In the genomic region with DNA sequence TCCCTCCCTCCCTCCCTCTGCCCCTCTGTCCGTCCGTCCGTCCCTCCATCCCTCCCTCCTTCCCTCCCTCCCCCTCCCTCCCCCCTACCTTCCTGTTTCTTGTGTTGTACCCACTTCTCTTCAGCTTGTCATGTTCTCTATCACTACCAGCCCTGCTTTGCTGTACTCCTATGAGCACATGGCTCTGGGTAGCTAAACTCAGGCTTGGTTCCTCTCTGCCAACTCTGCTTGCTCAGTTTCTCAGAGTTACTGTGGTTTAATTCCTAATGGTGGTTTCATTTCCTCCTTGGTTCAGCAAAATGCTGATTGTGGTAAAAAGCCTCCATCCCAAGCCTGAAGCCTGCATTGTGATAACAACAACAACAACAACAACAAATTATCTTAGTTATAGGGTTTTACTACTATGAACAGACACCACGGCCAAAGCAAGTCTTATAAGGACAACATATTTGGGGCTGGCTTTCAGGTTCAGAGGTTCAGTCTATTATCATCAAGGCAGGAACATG, we compare ENCODE assay signal across 14 mouse cellular contexts.
A peak's percentile ranks its signal among the peaks of the same experiment; 100 is the strongest.
DNase-seq lines count a peak whose midpoint lies in the region; ATAC-seq and TF ChIP-seq lines count a peak whose summit lies in the region.
"Had no signal": no experiment of that assay in that cellular context is flagged by ENCODE, and none has a peak within 500 bp of the region (broad histone marks: within the 10 kb centered on the region; RNA-seq: fewer than 3 reads in every experiment).

No protein-coding gene starts in this region.

- H3K4me1 ChIP-seq in lung, adult 2 months (ENCODE audit: control insufficient read depth, insufficient read depth, low read length), result no peaks in the 10 kb centered on the region
- H3K4me1 ChIP-seq: embryonic facial prominence, embryonic 12.5 days; forebrain, embryonic 15.5 days; midbrain, embryonic 12.5 days had no signal

- no peak for TF ChIP-seq POLR2A in lung, adult 2 months (IDR thresholded peaks at IDR 0.05; ENCODE audit: borderline replicate concordance, extremely low read depth, low read depth, low read length)

- TF ChIP-seq CTCF in lung, adult 2 months (IDR thresholded peaks at IDR 0.05; ENCODE audit: insufficient read depth, low read length), result no peak

- 83% methylated on average over 1 of the region's 4 CpGs for WGBS in lung, adult 2 months

- ATAC-seq in granulocyte monocyte progenitor cell, adult 5-6 weeks (replicated peaks; ENCODE audit: poor library complexity, severe bottlenecking), result peak; percentile 85
- peak; percentile 42; the same call in 1 of the 2 replicates for ATAC-seq in neutrophil, adult 5-6 weeks (ENCODE audit: extremely low read depth, insufficient number of reproducible peaks, low FRiP score, poor library complexity, severe bottlenecking)
- ATAC-seq: forebrain, embryonic 15.5 days had no signal

- peak; percentile 3 for DNase-seq in kidney, adult 9 months
- no peak for DNase-seq in kidney, postnatal 10 days
- peak; percentile 39 for DNase-seq in lung, postnatal 36 days
- DNase-seq in lung, adult 2 months, result no peak
- no peak for DNase-seq in adrenal gland, postnatal 4 days (ENCODE audit: low spot score in 2 of 2)
- no peak for DNase-seq in thymus, adult 18-20 months
- DNase-seq: cerebellum, adult 11-12 months; thymus, postnatal 36 days had no signal

- H3K4me3 ChIP-seq in lung, adult 2 months (replicated peaks; ENCODE audit: extremely low read depth, low read depth, low read length), result no peak overlapping the region
- H3K4me3 ChIP-seq: embryonic facial prominence, embryonic 12.5 days; forebrain, embryonic 15.5 days; intestine, embryonic 15.5 days; midbrain, embryonic 12.5 days had no signal

Comparison
In these comparisons a context has a peak if more than half of its experiments do, and no peak if none do; other contexts are left out.
1. DNase-seq: peak in kidney, adult 9 months (single experiment) and lung, postnatal 36 days (single experiment); none in kidney, postnatal 10 days (single experiment), lung, adult 2 months (single experiment), adrenal gland, postnatal 4 days (0 of 2) and thymus, adult 18-20 months (0 of 2).